Mouse (Mus musculus): ENCODE results near the gene Dppa2.

DNA sequence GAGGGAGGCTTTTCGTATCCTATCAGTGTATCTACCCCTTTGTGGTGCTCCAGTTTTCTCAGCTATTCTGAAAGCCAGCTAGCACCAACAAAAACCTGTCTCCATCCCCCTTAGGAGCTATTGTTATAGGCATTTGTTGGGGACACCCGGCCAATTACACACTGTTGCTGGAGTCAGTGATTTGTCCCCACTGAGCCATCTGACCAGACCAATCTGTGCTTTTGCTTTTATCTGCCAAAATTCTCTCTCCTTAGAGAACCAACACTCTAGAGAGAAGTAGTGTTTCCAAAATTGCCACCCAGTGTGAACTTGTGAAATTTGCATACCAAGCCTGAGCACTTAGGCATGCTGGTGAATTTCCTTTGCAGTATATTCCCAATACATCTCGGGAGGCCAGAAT lies 11.6 kb downstream of the Dppa2 start:
- TF ChIP-seq POLR2A (IDR thresholded peaks at IDR 0.05; ENCODE audit: low read depth, low read length) (no peak), CTCF (conservative IDR thresholded peaks at IDR 0.05; ENCODE audit: insufficient read depth, insufficient read length, low read depth, low read length) (no peak)
